Mouse (Mus musculus) right cerebral cortex, postnatal 4 days (tissue): ENCODE results near the gene Ddb2.

ENCODE experiments used
- DNase-seq: peaks from one replicate; pipeline ENCODE4 v3.0.0-alpha.2; 2022

Ddb2 gene

DNA sequence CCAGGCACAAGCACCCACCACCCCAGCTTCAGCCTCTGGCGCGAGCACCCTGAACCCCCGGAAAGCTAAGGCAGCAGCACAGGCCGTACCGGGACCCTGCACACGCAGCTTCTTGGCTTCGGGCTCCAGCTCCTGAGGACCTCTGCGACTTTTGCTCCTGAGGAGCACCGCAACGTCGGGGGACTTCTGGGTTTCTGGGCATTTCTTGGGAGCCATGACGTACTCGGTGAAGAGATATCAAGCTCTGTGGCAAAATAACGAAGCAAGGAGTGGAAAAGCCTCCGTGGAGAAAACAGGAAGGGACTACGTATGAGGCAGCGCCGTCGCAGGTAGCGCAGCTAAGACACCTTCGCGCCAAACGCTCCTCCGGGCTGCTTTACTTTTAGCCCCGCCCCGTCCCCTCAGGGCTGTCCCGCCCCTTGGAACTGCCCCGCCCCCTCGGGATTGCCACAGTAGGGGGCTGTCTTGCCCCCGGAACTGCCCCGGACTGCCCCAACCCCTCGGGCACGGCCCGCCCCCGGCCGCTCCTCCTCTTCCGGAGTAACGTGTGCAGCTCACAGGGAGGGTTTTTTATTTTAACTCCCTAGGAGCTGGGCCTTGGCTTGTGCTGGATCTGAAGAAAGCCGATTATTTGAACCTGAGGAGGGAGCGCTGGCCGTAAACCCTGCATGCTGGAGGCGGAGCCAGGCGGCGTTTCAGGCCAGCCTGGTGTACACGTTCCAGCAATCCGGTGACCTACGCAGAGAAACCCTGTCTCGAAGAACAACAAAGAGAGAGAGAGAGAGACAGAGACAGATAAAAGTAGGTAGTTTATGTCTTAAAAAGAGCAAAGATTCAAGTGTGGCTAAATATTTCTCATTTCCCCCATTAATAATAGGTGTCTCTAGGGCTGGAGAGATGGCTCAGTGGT lies at the start of gene Ddb2:
TSS of gene Ddb2 (minus strand) at position 382 of the 910 bp plus-strand sequence.
- DNase-seq = peak; percentile 96

- peak; percentile 92 for DNase-seq
These were observed 49.2 kb upstream of the Ddb2 start for GRCm38 (mm10) chr2:91285885-91286505.

- DNase-seq = peak; percentile 79
These were observed 47.8 kb upstream of the Ddb2 start for GRCm38 (mm10) chr2:91284375-91285199.

- DNase-seq = no peak
These were observed 47.2 kb upstream of the Ddb2 start for GRCm38 (mm10) chr2:91283972-91284371.

DNA sequence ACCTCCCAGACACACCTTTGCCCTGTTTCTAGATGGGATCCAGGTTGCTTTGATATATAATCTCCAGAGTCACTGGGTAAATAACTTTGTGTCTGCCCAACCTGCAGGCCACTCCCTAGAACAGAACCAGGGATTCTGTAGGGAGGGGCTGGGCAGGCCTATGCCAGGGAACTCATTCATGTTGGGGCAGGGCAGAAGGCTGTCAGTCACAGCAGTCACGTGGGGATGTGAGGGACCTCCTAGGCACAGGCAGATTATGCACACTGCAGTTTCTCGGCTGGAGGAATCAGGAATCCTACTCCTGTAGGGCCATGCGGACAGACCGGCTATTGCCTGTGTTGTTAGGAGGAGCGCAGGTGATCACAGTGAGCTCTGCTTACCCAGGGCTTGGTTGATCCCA lies 44.6 kb upstream of the Ddb2 start:
- no peak for DNase-seq

GRCm38 (mm10) chr2:91279372-91279755 lies 42.6 kb upstream of the Ddb2 start:
- DNase-seq = no peak

DNA sequence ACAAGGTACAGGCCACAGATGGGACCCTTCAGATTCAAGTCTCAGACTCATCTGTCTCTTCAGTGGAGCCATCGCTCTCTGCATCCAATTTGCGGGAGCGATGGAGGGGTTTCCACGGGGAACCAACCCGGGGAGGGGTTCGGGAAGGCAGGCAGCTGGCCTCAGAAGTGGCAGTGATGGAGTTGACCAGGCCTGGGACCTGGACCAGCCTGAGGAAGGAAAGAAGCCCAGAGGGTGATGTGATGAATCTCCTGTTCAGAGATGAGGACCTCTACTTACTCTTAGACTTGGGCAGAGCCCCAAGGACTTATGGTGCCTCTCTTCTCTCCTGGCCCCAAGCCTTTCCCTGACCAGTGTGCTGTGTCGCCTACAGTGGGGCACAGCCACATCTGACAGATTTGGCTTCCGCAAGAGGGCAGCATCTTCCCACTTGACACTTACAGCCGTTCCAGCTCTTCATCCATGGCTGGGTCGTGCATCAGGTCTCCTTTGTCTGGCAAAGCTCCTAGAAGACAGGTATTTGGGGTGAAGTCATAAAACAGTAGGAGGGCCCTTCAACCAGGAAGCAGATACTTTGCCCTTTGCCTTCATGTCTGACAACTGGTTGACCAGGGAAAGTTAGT lies 42.1 kb upstream of the Ddb2 start:
- peak; percentile 60 for DNase-seq

GRCm38 (mm10) chr2:91269687-91270133 lies 32.9 kb upstream of the Ddb2 start:
- DNase-seq = no peak

DNA sequence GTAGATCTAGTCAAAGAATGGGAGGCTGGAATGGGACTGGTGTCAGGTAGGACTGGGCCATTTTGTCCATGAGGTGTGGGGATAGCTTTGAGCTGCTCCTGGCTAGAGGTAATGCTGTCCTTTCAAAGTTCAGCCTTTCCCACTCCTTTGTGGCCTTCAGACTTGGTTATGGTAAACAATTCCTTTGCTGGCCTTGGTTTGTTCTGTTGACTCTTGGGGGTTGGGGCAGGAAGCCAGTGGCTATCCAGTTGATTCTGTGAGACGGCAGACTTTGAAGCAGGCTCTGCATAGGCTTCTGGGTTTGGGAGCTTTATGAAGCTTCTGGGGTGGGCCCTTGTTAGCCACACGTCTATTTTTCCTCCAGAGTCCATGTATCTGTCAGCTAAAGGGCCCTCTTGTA lies 31.9 kb upstream of the Ddb2 start:
- no peak for DNase-seq

DNA sequence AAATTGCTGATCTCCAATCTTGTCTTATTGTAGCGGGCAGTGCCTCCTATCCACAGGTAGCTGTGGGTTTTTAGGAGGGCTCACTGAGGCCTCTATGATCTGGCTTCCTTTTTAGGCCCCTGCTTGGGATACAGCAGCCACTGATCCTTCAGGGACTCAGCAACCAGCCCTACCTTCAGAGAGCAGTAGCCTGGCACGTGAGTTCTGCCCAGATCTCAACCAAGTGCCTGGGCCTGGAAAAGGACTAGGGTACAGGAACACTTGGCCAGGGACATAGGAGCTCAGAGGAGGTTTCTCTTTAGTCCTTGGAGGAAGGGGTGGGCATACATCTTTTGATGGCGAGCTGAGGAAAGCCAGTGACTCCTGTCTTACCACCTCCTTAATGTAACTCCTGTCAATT lies 31.3 kb upstream of the Ddb2 start:
- no peak for DNase-seq

- DNase-seq = peak; percentile 94
These were observed 28.2 kb upstream of the Ddb2 start, which contains the start of gene Arfgap2 for GRCm38 (mm10) chr2:91264711-91265681. Gene Arfgap2, plus strand, starts transcription at chr2:91264974.

DNA sequence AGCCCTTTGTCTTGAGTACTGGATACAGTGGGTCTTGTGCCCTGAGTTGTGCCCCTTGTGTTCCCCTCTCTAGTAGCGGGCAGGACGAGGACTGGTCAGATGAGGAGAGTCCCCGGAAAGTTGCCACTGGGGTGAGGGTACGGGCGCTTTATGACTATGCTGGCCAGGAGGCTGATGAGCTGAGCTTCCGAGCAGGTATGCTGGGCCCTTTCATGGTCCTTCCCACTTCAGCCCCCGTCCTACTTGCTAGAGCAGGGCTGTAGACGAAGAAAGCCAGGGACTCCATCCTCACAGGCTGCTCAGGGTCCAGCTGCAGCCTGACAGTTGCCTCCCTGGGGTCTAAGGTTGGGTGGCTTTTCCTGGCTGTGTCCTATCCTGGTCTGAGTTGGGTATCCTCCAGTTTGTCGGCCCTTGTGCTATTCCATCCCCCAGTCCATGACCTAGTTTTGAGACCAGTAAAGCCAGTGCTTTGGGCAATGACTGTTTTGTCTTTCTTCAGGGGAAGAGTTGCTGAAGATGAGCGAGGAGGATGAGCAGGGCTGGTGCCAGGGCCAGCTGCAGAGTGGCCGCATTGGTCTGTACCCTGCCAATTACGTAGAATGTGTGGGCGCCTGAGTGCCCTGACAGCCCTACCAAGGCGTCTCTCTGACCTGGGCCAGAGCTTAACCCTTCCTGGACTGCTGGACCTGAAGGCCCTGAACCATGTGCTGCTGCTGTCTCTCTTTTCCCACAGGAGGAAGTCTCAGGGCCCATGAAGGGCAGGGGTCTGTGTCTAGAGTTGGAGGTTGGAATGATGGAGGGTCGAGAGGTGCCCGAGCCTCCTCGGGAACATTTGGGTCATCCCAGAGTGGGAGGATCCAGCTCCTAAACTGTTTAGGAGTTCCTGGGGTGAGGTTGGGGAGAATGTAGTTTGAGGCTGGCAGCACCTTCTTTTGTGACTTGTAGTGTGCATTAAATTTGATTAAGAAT lies 27.2 kb upstream of the Ddb2 start:
- DNase-seq = no peak

GRCm38 (mm10) chr2:91259493-91259892 lies 22.7 kb upstream of the Ddb2 start:
- DNase-seq = no peak

DNA sequence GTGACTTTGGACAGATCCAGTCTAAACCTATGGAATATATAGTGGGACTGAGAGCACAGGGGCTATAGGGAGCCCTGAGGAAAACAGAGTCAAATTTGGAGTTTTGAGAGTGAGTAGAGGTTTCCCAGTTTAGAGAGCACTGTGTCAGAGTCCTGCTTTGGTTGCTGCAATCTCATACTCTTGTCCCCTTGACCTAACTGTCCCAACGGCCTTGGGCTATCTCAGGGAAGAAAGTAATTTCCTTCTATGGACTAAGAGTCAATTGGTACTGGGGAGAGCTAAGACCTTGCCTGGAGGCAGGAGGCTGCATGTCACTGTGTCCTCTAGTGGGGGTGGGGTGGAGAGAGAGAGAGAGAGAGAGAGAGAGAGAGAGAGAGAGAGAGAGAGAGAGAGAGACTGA lies 22.0 kb upstream of the Ddb2 start:
- DNase-seq = no peak

GRCm38 (mm10) chr2:91258054-91258453 lies 21.3 kb upstream of the Ddb2 start:
- DNase-seq = peak; percentile 44

GRCm38 (mm10) chr2:91257126-91257980 lies 20.6 kb upstream of the Ddb2 start:
- no peak for DNase-seq

DNA sequence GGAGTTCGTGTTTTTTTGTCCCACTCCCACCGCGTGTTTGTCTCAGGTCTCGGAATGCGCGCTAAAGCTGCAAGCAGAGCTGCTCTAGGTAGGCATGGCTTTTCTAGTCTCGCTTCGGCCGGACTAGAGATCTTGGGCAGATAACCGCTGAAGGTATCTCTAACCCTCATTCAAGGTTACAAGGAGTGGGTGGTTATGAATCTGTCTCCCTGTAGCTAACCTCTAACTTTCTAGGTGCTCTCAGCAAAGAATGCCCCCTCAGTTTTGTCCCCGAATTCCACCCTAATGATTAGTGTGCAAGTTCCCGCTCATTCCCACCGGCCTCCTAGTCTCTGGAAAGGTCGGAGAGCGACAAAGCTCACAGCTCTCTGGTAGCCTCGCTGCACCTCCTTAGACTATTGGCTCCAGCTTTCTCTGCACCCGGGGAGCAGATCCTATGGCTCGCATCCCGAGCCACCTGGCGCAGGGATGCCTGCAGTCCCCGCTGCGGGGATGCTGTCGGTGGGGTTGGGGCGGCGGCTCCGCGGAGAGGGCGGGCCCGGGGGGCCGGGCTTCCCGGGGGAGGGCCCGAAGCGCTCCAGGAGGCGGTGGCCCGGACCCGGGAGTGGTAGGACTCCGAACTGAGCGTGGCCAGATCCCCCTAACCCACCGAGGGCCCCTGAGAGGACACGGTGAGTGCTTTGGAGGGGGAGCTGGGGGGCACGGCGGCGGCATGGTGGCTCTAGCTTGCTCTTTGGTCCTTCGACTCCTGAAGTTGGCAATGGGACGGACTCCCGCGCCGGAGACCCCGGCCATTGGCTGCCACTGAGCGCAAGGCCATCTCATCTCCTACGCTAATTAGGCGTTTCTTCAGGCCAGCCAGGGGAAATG lies 19.7 kb upstream of the Ddb2 start:
- peak; percentile 42 for DNase-seq

DNA sequence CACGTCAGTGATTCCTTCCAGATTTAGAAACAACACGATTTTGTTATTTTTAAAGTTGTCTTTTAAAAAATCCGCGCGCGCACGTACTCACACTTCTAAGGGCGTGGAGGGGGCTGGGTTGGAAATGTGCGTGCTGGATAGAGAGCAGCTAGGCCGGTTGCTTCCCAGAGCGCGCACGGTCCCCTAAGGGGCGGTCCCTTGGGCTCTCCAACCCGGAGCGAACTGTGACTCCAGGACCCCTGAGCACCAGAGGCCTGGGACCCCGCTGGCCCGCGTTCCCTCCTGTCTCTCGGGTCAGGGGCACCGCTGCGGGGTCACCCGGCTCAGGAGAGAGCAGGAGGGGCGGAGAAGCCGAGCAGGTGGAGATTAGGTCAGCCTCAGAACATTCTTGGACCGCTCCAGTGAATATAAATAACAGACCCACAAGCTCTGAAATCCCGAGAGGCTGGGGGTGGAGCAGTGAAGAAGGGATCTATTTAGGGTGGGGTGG lies 18.9 kb upstream of the Ddb2 start, which contains the start of gene Pacsin3:
TSS of gene Pacsin3 (plus strand) at position 294 of the 490 bp plus-strand sequence.
- peak; percentile 32 for DNase-seq
